Mouse (Mus musculus): ENCODE data around the gene Gpr15. TPM values are rescaled to one million over a fixed set of nuclear protein-coding genes. Genes with fewer than 3 reads are reported as not detected.

Gpr15 gene
- total RNA-seq (2021), result not detected
- long read RNA-seq, result 0 reads

- DNase-seq (ENCODE audit: low spot score in 2 of 2), result no peak
Observed at GRCm38 (mm10) chr16:58718666-58719120, at the start of gene Gpr15. TSS of gene Gpr15 (minus strand) at chr16:58719070.

- no peak for DNase-seq (ENCODE audit: low spot score in 2 of 2)
Observed at GRCm38 (mm10) chr16:58763076-58763475, 44.2 kb upstream of the Gpr15 start, which contains the start of gene Olfr172. TSS of gene Olfr172 (minus strand) at chr16:58763176.

GRCm38 (mm10) chr16:58756191-58756590, 37.3 kb upstream of the Gpr15 start:
- no peak for DNase-seq (ENCODE audit: low spot score in 2 of 2)

- DNase-seq (ENCODE audit: low spot score in 2 of 2), result no peak
Observed at GRCm38 (mm10) chr16:58751314-58751713, 32.4 kb upstream of the Gpr15 start.

- no peak for DNase-seq (ENCODE audit: low spot score in 2 of 2)
Observed at GRCm38 (mm10) chr16:58746715-58747114, 27.8 kb upstream of the Gpr15 start.

GRCm38 (mm10) chr16:58740751-58741150, 21.9 kb upstream of the Gpr15 start:
- no peak for DNase-seq (ENCODE audit: low spot score in 2 of 2)

- no peak for DNase-seq (ENCODE audit: low spot score in 2 of 2)
Observed at GRCm38 (mm10) chr16:58738800-58739199, 19.9 kb upstream of the Gpr15 start.

- DNase-seq (ENCODE audit: low spot score in 2 of 2), result no peak
Observed at GRCm38 (mm10) chr16:58738205-58738604, 19.3 kb upstream of the Gpr15 start.

- no peak for DNase-seq (ENCODE audit: low spot score in 2 of 2)
Observed at GRCm38 (mm10) chr16:58728176-58728671, 9.4 kb upstream of the Gpr15 start.

GRCm38 (mm10) chr16:58727477-58728131, 8.7 kb upstream of the Gpr15 start, which contains the start of gene Cldnd1:
TSS of gene Cldnd1 (plus strand) at chr16:58727910.
- DNase-seq (ENCODE audit: low spot score in 2 of 2), result peak; percentile 91 to 93

GRCm38 (mm10) chr16:58726680-58727476, 8.0 kb upstream of the Gpr15 start:
- DNase-seq (ENCODE audit: low spot score in 2 of 2), result no peak

GRCm38 (mm10) chr16:58722292-58722691, 3.4 kb upstream of the Gpr15 start:
- DNase-seq (ENCODE audit: low spot score in 2 of 2), result no peak

- DNase-seq (ENCODE audit: low spot score in 2 of 2), result no peak
Observed at GRCm38 (mm10) chr16:58715018-58715417, 3.9 kb downstream of the Gpr15 start.

- DNase-seq (ENCODE audit: low spot score in 2 of 2), result no peak
Observed at GRCm38 (mm10) chr16:58713128-58713527, 5.7 kb downstream of the Gpr15 start.

- DNase-seq (ENCODE audit: low spot score in 2 of 2), result no peak
Observed at GRCm38 (mm10) chr16:58712221-58712620, 6.6 kb downstream of the Gpr15 start.

GRCm38 (mm10) chr16:58709536-58709935, 9.3 kb downstream of the Gpr15 start:
- no peak for DNase-seq (ENCODE audit: low spot score in 2 of 2)

- no peak for DNase-seq (ENCODE audit: low spot score in 2 of 2)
Observed at GRCm38 (mm10) chr16:58708601-58709475, 10.0 kb downstream of the Gpr15 start.

GRCm38 (mm10) chr16:58707276-58707905, 11.5 kb downstream of the Gpr15 start:
- no peak for DNase-seq (ENCODE audit: low spot score in 2 of 2)

GRCm38 (mm10) chr16:58704999-58705398, 13.9 kb downstream of the Gpr15 start:
- no peak for DNase-seq (ENCODE audit: low spot score in 2 of 2)

- DNase-seq (ENCODE audit: low spot score in 2 of 2), result no peak
Observed at GRCm38 (mm10) chr16:58703382-58704124, 15.3 kb downstream of the Gpr15 start.
